Mouse (Mus musculus): ENCODE results near the gene Lins1. TPM values are rescaled to one million over a fixed set of nuclear protein-coding genes. Genes with fewer than 3 reads are reported as not detected.
A peak's percentile ranks its signal among the peaks of the same experiment; 100 is the strongest.

Lins1 gene
- 8.8 and 10.2 TPM in 2 replicates for polyA plus RNA-seq (2015; fragmentation: Nextera tagmentation; extraction: Ambion mirVana)

DNA sequence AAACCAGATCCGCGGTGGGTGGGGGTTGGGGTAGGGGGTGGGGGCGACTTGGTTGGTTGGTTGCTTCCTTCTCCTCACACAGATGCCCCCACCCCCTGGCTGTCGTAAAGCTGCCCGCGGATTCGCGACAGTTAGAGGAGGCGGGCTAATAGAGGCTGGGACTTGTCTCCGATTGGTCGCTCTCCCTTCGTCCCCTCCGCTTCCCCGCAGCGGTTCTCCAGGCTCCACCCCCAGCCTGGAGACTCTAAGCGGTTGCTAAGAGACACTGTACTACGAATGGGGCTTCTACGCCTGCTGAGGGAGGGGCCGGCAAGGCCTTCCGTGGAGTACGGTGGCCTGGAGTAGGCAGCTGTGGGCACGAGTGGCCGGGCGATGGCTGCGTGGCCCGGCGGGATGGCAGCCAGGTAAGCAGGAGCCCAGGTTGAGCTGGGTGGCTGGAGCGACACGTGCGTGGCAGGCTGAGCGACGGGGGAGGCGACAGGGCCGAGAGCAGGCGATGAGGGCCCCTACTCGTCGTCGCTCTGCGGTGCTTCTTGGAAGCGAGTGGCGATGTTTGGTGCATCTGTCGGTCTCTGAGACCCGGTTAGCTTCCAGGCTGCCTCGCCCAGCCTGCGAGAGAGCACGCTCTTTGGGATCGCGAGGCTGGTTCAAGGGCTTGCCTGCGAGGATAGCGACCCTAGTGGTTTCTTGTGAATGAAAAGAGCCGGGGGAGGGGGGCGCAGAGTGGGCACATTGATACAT lies at the start of gene Lins1:
TSS of gene Lins1 (plus strand) at position 270 of the 741 bp plus-strand sequence.
- ATAC-seq (replicated peaks; ENCODE audit: insufficient number of reproducible peaks, insufficient read depth, low FRiP score, low read depth): peak; percentile 99
- peaks cover 13% of the 10 kb centered on the region for H3K4me1 ChIP-seq (replicated peaks)
- no peaks in the 10 kb centered on the region for H3K9me3 ChIP-seq (replicated peaks)
- H3K9ac ChIP-seq: peak within 1 kb of the TSS; percentile 86
- H3K36me3 ChIP-seq: no peaks in the 10 kb centered on the region
- under 1% methylated on average over 52 of the region's 52 CpGs for WGBS
- H3K4me3 ChIP-seq: peak within 1 kb of the TSS; percentile 90
- peak within 1 kb of the TSS; percentile 94 for H3K4me2 ChIP-seq
- H3K27ac ChIP-seq: peak within 1 kb of the TSS; percentile 91
- H3K27me3 ChIP-seq: no peaks in the 10 kb centered on the region

DNA sequence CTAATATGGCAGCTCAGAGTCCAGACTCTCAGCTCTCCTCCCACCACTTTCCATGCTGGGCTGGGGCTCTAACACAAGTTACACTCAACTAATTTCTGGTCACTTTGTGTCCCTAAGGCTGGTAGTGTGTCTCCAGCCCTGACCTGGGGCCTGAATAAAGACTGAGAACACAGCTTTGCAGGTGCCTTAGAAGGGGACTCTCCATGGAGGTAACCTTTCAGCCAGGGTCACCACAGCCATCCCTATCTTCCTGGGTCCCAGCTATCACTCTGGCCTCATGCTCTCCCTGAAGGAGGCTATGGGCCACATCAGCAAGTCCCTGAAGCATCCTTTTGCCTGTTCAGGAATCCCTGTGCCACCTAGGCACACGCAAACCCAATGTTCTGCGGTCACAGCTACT lies 44.0 kb upstream of the Lins1 start:
- Histone ChIP-seq H3K4me3 (no peak overlapping the region), H3K36me3 (peaks cover 17% of the 10 kb centered on the region), H3K4me1 (replicated peaks) (no peaks in the 10 kb centered on the region), H3K9me3 (replicated peaks) (no peaks in the 10 kb centered on the region), H3K9ac (no peak overlapping the region), H3K27me3 (no peaks in the 10 kb centered on the region), H3K4me2 (no peak overlapping the region), H3K27ac (no peak overlapping the region)
- ATAC-seq (replicated peaks; ENCODE audit: insufficient number of reproducible peaks, insufficient read depth, low FRiP score, low read depth): no peak
- WGBS: 96% methylated on average over 2 of the region's 2 CpGs

DNA sequence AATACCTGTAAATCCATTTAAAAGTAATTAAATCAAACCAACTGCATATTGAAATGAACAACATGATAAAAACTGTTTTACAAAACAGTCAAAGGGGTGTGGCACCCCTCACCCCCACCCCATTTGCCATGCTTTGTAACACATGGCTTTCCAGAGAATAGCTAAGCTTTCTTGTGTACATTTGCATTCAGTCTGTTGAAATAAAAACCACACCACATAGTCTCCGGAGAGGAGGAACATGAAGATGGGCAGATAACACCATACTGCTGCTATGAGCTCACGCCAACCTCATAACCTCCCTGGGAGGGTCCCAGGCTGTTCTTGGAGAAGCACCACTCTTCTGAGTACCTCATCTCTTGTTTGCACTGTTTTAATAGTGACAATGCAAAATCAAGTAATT lies 40.5 kb upstream of the Lins1 start:
- Histone ChIP-seq H3K4me3 (no peak overlapping the region), H3K36me3 (peaks cover 14% of the 10 kb centered on the region; the same call in 1 of the 2 replicates), H3K27me3 (no peaks in the 10 kb centered on the region), H3K4me2 (no peak overlapping the region), H3K4me1 (replicated peaks) (no peaks in the 10 kb centered on the region), H3K27ac (no peak overlapping the region), H3K9me3 (replicated peaks) (no peaks in the 10 kb centered on the region), H3K9ac (no peak overlapping the region)
- no peak for ATAC-seq (replicated peaks; ENCODE audit: insufficient number of reproducible peaks, insufficient read depth, low FRiP score, low read depth)
- 88% methylated on average over 2 of the region's 2 CpGs for WGBS

DNA sequence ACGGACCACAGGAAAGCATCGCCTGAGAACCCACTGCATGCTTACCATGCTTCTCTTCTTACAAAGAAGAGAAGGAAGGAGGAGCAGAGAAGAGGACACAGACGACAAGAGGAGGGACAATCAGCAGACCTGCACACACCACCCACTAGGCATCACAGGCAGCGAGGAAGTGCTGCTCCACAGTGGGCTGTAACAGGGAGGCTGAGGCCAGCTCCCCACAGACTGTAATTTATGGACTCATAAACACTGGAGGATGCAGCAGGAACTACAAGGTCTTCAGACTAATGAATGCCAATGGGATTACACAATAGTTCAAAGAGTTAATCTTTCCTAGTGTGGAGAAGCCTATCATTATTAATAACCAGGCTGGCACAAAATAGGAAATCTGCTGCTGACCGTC lies 38.8 kb upstream of the Lins1 start:
- no peak overlapping the region for H3K9ac ChIP-seq
- H3K4me3 ChIP-seq: no peak overlapping the region
- no peak overlapping the region for H3K4me2 ChIP-seq
- H3K4me1 ChIP-seq (replicated peaks): no peaks in the 10 kb centered on the region
- H3K27ac ChIP-seq: no peak overlapping the region
- no peaks in the 10 kb centered on the region for H3K27me3 ChIP-seq
- no peak for ATAC-seq (replicated peaks; ENCODE audit: insufficient number of reproducible peaks, insufficient read depth, low FRiP score, low read depth)
- no peaks in the 10 kb centered on the region for H3K9me3 ChIP-seq (replicated peaks)
- peaks cover 25% of the 10 kb centered on the region for H3K36me3 ChIP-seq
- 81% methylated on average over 5 of the region's 5 CpGs for WGBS

DNA sequence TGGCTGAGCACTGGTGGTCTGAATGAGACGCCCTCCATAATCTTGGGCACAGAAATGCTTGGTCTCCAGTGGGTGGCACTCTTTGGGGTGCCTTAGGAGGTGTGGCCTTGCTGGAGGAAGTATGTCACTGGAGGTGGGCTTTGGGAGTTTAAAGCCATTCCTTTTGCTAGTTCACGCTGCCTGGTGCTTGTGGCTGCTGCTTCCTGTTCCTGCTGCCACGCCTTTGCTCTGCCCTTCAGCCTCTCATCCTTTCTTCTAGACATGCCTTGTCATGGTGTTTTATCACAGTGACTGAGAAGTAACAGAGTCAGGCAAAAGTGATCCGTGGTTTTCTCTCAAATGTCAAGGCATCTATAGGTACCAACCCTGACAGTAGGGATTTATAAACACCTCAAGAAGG lies 37.5 kb upstream of the Lins1 start:
- no peak for ATAC-seq (replicated peaks; ENCODE audit: insufficient number of reproducible peaks, insufficient read depth, low FRiP score, low read depth)
- Histone ChIP-seq H3K4me2 (no peak overlapping the region), H3K36me3 (peaks cover 14% of the 10 kb centered on the region), H3K4me1 (replicated peaks) (no peaks in the 10 kb centered on the region), H3K4me3 (no peak overlapping the region), H3K27ac (no peak overlapping the region), H3K27me3 (no peaks in the 10 kb centered on the region), H3K9me3 (replicated peaks) (no peaks in the 10 kb centered on the region), H3K9ac (no peak overlapping the region)
- 79% methylated on average over 4 of the region's 4 CpGs for WGBS

DNA sequence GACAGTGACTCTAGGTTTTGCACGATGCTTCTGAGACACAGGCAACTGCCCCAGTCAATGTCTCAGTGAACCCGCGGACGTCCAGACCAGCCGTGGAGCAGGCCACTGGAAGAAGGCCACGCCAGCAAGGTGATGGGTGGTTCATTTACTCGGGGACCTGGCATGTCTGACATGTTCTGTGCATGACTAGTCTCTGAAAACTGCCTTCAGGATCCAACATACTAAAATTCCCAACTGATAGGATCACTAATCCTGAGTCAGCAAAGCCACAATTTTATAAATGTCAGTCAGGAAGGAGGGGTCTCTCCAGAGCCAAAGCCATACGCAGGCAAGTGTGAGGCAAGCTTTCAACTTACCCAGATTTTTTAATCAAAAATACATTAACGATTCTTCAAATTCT lies 36.1 kb upstream of the Lins1 start:
- H3K4me2 ChIP-seq: no peak overlapping the region
- no peaks in the 10 kb centered on the region for H3K9me3 ChIP-seq (replicated peaks)
- H3K4me3 ChIP-seq: no peak overlapping the region
- no peaks in the 10 kb centered on the region for H3K27me3 ChIP-seq
- 92% methylated on average over 9 of the region's 9 CpGs for WGBS
- no peak overlapping the region for H3K27ac ChIP-seq
- H3K36me3 ChIP-seq: peaks cover 18% of the 10 kb centered on the region
- no peak overlapping the region for H3K9ac ChIP-seq
- ATAC-seq (replicated peaks; ENCODE audit: insufficient number of reproducible peaks, insufficient read depth, low FRiP score, low read depth): no peak
- H3K4me1 ChIP-seq (replicated peaks): no peaks in the 10 kb centered on the region

DNA sequence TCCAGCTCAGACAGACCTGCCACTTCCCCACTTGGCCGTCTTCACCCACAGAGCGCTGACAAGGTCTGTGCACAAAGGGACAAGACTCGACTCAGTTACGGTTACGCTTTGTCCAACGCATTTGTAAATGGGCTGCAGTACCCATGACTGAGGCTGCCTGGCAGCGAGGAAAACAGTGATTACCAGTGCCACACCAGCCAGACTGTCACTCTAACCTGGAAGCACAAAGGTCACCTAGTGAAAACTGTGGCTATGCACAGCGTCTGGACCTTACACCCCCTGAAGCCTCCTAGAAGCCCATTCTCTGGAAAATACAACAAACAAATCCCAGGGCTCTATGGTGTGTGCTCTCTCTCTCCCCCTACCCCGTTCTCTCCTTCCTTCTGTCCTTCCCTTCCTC lies 34.2 kb upstream of the Lins1 start:
- Histone ChIP-seq H3K36me3 (peaks cover 33% of the 10 kb centered on the region), H3K4me1 (replicated peaks) (no peaks in the 10 kb centered on the region), H3K9me3 (replicated peaks) (no peaks in the 10 kb centered on the region), H3K27ac (no peak overlapping the region), H3K9ac (no peak overlapping the region), H3K4me2 (no peak overlapping the region), H3K4me3 (no peak overlapping the region), H3K27me3 (no peaks in the 10 kb centered on the region)
- 87% methylated on average over 9 of the region's 9 CpGs for WGBS
- ATAC-seq (replicated peaks; ENCODE audit: insufficient number of reproducible peaks, insufficient read depth, low FRiP score, low read depth): no peak

DNA sequence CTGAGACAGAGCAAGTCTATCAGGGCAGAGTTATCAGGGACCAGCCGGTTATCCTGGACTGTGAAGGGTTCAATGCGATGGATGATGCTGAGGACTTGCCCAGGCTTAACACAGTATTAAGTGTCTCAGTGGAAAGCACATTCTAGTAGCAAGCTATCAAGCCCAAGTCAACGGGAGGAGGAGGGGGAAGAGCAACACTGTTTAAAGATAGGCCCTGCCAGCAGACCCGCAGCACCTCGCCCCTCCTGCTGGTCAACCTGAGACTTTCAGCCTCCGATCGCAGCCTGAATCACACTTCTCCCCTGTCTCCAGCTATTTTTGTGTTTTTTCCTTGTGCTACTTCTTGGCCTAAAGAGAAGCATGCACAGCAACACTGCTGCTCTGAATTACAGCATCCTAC lies 29.4 kb upstream of the Lins1 start:
- no peak overlapping the region for H3K27ac ChIP-seq
- no peaks in the 10 kb centered on the region; the same call in 1 of the 2 replicates for H3K4me1 ChIP-seq (replicated peaks)
- no peaks in the 10 kb centered on the region for H3K27me3 ChIP-seq
- ATAC-seq (replicated peaks; ENCODE audit: insufficient number of reproducible peaks, insufficient read depth, low FRiP score, low read depth): no peak
- 53% methylated on average over 7 of the region's 7 CpGs for WGBS
- no peak overlapping the region for H3K9ac ChIP-seq
- H3K36me3 ChIP-seq: peaks cover 25% of the 10 kb centered on the region
- H3K4me2 ChIP-seq: no peak overlapping the region
- no peaks in the 10 kb centered on the region for H3K9me3 ChIP-seq (replicated peaks)
- no peak overlapping the region for H3K4me3 ChIP-seq

DNA sequence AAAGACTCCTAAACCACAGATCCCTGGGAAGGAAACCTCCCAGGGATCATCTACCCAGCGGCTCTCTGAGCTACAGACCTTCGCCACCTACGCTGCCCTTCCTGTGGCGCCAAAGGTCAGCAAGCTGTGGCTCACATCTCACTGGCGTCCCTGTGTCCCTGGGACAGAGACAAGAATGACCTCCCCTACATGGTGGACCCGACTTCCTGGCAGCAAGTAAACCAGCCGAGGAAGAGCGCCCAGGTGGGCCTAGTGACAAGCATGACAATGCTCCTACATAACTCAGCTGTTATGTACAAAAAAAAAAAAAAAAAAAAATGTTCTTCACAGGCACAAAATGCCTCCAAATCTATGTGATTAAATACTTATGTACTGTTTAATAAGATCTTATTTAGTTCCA lies 28.7 kb upstream of the Lins1 start:
- H3K4me2 ChIP-seq: no peak overlapping the region
- peaks cover 22% of the 10 kb centered on the region for H3K36me3 ChIP-seq
- H3K4me3 ChIP-seq: no peak overlapping the region
- H3K9me3 ChIP-seq (replicated peaks): no peaks in the 10 kb centered on the region
- H3K4me1 ChIP-seq (replicated peaks): no peaks in the 10 kb centered on the region; the same call in 1 of the 2 replicates
- no peak overlapping the region for H3K27ac ChIP-seq
- H3K9ac ChIP-seq: no peak overlapping the region
- no peaks in the 10 kb centered on the region for H3K27me3 ChIP-seq
- ATAC-seq (replicated peaks; ENCODE audit: insufficient number of reproducible peaks, insufficient read depth, low FRiP score, low read depth): no peak
- WGBS: 72% methylated on average over 8 of the region's 8 CpGs

DNA sequence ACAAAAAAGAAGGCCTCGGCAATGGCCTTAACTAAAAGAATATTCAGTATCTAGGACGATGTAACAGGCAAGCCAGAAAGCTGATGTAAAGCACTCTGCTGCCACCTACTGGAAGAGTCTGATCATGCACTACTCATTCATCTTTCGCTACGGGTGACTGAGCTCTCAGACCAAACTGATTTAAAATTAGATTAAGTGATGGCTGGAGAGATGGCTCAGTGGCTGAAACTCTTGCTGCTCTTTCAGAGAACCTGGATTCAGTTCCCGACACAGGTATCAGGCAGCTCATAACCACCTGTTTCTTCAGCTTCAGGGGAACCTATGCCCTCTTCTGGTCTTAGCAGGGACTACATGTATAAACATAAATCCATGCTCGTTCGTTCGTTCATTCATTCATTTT lies 28.1 kb upstream of the Lins1 start:
- Histone ChIP-seq H3K9ac (no peak overlapping the region), H3K4me3 (peak overlapping the region; percentile 42), H3K4me1 (replicated peaks) (no peaks in the 10 kb centered on the region; the same call in 1 of the 2 replicates), H3K27me3 (no peaks in the 10 kb centered on the region), H3K36me3 (peaks cover 22% of the 10 kb centered on the region), H3K9me3 (replicated peaks) (no peaks in the 10 kb centered on the region), H3K4me2 (peak overlapping the region; percentile 53), H3K27ac (no peak overlapping the region)
- ATAC-seq (replicated peaks; ENCODE audit: insufficient number of reproducible peaks, insufficient read depth, low FRiP score, low read depth): no peak
- WGBS: 12% methylated on average over 8 of the region's 8 CpGs

DNA sequence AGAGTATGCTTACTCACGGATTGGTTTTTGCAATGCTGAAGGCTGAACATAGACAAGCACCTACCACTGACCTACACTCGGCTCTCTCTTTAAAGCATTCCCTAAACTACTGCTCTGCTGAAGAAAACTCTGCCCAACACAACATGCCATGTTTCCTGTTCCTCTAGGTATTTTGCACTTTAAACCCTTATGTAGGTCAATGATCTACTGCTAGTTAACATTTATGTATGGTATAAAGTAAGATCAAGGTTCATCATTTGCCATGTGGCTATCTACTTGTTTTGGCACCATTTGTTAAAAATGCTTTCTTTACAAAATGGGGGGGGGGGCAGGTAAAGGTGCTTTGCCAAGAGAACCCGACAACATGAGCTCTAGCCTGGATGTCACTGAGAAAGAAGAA lies 26.1 kb upstream of the Lins1 start:
- no peaks in the 10 kb centered on the region; the same call in 1 of the 2 replicates for H3K4me1 ChIP-seq (replicated peaks)
- H3K27me3 ChIP-seq: no peaks in the 10 kb centered on the region
- ATAC-seq (replicated peaks; ENCODE audit: insufficient number of reproducible peaks, insufficient read depth, low FRiP score, low read depth): no peak
- no peak overlapping the region for H3K27ac ChIP-seq
- no peak overlapping the region for H3K9ac ChIP-seq
- H3K4me2 ChIP-seq: no peak overlapping the region
- 87% methylated on average over 3 of the region's 3 CpGs for WGBS
- H3K36me3 ChIP-seq: peaks cover 16% of the 10 kb centered on the region
- H3K9me3 ChIP-seq (replicated peaks): no peaks in the 10 kb centered on the region
- H3K4me3 ChIP-seq: no peak overlapping the region

DNA sequence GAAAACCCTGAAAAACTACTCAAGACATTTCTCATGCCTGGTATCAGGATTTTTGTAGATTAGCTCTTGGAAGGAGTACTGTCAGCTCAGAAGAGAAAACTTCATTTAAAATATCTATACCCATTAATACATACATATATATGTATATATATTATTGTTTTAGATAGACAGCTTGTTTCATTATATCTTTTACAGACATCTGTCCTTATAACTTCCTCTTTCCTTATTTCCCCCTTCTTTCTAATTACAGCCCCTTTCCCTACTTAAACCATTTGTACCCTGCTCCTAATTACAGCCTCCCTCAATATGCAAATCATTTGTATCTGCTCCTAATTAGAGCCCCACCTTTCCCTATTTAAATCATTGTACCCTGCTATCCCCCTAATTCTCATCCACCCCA lies 22.6 kb upstream of the Lins1 start:
- H3K4me1 ChIP-seq (replicated peaks): no peaks in the 10 kb centered on the region; the same call in 1 of the 2 replicates
- peaks cover 22% of the 10 kb centered on the region for H3K36me3 ChIP-seq
- H3K9me3 ChIP-seq (replicated peaks): no peaks in the 10 kb centered on the region
- H3K27ac ChIP-seq: no peak overlapping the region
- no peak overlapping the region for H3K9ac ChIP-seq
- no peak for ATAC-seq (replicated peaks; ENCODE audit: insufficient number of reproducible peaks, insufficient read depth, low FRiP score, low read depth)
- H3K27me3 ChIP-seq: no peaks in the 10 kb centered on the region
- H3K4me2 ChIP-seq: no peak overlapping the region
- H3K4me3 ChIP-seq: no peak overlapping the region
